Mouse (Mus musculus) spleen, postnatal 36 days (tissue): ENCODE measurements at regions not wholly inside any gene's neighbourhood (a gene's known extent, or its start where the extent isn't known, plus 50 kb on each side); places are given as distances from the start of the nearest gene placed in this dataset.

ENCODE experiments used
- DNase-seq, 2 experiments: peaks; one replicate each; pipeline ENCODE4 v3.0.0; 2022; ENCODE audit warnings: low spot score in 2 of 2, mixed read lengths in 1 of 2

DNA sequence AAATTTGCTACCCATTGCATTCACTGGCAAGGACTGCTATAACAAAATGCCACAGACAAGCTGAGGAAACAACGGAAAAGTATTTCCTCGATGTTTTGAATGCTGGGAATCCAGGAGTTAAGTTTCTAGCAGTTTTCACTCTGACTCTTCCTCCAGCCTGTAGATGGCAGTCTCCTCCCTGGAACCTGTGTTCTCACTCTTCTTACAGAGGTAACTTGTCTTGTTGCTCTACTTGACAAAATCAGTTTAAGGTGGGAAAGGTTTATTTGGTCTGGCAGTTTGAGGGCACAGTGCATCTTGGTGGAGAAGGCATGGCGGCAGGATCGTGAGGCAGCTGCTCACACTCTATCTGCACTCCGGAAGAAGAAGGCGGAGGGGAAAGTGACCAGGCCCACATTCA, 181.3 kb upstream of the Nckap5 start:
- no peak for DNase-seq

DNA sequence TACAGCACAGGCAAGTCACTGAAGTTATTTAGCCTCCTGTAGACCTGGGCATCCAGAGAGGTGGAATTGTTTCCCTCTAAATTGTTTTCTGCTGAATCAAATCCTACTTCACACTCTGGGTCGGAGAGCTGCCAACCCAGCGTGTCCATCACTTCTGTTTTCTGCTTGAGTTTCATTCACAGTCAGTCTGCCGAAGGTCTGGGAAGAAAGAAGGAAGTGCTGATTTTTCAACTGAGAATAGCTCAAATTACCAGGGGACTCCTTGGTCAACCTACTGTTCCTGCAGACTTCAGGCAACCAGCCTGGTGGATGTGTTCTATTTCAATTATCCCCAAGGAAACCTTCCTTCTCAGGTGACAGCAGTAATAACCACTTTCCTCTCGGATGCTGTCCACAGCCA, 179.1 kb upstream of the Nckap5 start:
- DNase-seq, result no peak

- DNase-seq, result no peak
Measured at GRCm38 (mm10) chr1:127001700-127002099, 171.1 kb upstream of the Nckap5 start.

- DNase-seq, result no peak
Measured at GRCm38 (mm10) chr1:126993061-126993640, 162.6 kb upstream of the Nckap5 start.

DNA sequence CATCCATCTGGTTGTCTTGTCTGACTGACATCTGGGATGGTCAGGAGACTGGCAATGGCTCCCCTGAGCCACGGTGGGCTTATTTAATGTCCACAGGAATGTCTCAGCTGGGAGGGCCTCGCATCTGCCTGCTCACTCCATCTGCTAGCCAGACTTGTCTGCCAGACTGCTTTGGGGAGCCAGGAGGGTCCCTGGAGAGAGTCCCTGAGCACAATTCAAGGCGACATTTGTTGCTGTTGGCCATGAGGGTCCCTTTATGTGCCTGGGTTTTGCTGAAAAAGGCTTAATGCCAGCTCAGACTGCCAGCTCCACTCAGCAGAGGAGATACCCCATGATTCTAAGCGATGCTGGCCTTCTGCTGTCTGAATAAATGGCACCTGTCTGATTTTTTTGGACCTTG, 161.8 kb upstream of the Nckap5 start:
- DNase-seq, result no peak

DNA sequence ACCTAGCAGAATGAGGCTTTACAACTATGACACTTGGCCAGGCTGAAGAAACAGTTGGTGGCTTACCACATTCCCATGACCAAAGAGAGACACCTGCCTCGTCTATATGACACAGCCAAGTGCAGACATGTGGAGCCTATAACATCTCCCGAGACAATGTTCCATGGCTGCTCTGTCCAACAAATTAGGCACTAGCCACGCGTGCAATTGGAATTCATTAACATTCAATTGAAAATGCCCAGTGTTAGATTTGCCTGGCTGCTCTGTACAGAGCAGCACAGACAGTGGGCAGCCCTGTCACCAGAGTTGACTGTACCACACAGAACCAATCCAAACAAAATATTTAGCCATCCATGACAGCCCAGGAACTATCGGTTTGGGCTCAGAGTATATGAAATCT, 152.2 kb upstream of the Nckap5 start:
- no peak for DNase-seq

DNA sequence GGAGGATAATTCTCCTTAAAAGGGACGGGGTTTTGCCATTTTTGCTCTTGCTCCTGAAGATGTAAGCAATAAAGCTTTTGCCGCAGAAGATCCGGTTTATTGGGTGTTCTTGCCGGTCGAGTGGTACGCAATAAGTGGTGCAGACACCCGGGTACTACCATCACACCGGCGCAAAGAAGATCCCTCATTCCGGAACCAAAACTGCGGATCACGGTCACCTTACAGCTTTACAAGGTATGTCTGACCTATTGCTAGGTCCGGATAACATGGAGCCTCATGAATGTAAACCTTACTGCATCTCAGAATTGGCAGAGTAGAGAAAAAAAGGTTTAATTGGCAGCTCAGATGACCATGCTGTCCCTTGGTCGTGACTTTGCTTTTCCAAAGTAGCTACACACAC, 149.7 kb upstream of the Nckap5 start:
- no peak for DNase-seq

DNA sequence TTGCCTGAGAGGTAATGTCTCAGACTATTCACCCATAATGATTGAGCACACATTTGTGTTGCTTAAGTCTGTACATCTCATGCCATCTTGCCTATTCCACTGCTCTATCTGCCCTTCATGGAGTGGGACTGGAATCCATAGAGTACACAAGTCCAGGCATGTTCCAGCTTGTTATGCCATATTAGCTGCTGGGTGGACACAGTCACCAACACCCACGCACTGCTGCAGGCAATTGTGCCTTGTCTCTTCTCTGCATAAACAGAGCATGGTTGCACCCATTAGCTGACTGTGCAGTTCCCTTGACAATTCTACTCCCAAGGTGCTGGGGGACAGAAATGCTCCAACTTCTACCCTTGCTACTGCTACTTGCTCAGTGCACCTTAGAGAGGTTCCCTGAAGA, 143.3 kb upstream of the Nckap5 start:
- DNase-seq, result no peak

DNA sequence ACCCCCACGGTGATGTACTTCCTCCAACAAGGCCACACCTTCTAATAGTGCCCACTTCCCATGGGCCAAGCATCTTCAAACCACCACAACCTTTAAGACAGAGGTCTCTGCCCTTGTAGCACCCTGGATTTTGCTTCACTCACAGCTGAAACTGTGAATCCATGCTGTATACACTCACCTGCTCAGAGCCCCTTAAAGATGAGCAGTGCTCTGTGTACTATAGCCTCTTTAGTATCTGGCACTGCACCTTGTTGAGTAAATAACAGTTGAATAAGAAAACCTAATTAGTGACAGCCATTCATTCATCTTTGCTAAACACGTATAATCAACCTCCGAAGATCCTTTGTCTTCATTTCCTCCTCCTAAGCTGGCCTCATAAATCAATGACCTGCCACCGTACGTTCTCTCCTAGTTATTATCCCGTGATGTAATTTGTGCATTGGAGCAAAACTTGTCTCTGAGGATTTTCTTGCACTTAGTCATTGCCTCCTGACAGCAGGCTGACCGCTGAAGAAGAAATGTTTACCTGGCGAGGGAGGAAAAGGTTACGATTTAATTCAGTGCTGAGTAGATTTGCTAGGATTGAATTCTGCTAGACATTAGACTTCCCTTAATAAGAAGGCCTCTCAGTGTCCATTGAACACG, 141.3 kb upstream of the Nckap5 start:
- no peak for DNase-seq

GRCm38 (mm10) chr1:126971118-126971517, 140.5 kb upstream of the Nckap5 start:
- no peak for DNase-seq

- DNase-seq, result no peak
Measured at GRCm38 (mm10) chr1:126966394-126966793, 135.8 kb upstream of the Nckap5 start.

DNA sequence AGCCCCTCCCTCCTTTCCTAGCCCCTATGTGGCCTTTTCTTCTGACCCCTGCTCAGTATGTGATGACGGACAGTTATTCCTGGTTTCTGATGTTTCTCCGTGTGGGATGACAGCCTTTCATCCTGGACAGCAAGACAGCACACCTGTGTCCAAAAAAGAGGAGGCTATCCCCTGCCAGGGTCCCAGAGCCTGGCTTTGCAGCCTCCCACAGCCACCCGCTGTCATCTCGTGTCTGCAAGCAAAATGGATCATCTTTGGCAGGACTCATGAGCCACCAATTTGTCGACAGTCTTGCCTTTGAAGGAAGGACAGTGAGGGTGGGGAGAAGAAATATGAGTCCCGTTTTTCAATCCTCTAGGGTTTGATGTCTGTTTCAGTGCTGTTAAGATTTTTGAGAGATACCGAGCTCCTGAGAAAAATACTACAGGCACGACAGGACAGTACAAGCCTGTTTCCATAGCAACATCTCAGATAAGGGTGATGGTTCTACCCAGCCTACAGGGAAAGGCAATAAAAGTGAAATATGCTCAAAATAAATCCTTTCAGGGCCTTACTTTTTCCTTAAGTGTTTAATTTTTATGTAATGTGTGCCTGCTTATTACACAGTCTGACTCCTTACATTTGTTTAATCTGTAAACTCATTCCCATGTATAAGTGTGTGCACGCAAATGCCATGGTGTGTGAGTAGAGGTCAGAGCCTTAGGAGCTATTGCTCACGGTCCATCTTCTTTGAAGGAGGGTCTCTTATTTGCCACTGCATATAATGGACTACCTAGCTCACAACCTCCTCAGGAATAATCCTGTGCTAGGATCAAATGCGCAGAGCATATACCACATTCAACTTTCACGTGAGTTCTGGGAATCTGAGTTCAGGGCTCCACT, 125.5 kb upstream of the Nckap5 start:
- DNase-seq, result no peak

DNA sequence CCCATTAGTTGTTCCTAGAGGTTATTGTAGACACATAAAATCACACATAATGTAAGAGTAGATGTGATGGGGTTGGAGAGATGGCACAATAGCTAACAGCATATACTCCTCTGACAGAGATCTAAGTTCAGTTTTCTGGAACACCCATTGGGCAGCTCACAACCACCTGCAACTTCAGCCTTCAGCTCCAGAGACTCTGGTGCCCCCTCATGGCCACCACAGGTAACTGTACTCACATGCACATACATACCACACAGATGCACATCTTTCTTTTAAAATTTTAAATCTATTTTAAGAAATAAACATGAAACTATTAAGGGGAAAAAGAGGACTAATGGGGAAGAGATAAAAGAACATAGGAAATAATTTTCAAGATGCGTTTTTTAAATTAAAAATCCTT, 117.3 kb upstream of the Nckap5 start:
- no peak for DNase-seq

- DNase-seq, result no peak
Measured at GRCm38 (mm10) chr1:126932658-126933057, 102.1 kb upstream of the Nckap5 start.

- DNase-seq, result peak; percentile 6 to 23
Measured at GRCm38 (mm10) chr1:126931754-126932153, 101.2 kb upstream of the Nckap5 start.

DNA sequence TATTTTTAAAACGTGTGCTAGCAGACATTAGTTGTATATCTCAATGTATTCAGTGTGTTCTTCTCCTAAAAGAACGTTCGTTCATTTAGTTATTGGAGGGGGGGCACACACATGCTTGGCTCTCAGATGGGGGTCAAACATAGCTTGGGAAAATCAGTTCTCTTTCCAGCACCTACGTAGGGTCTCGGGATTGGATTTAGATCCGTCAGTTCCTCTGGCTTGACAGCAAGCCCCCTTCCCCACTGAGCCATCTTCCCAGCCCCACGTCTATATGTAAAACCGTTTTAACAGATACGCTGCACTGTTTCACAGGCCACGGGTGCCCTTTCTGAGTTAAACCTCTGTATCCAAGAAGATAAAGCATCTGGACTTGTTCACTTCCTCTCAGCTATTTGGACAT, 100.5 kb upstream of the Nckap5 start:
- DNase-seq, result no peak

- DNase-seq, result no peak
Measured at GRCm38 (mm10) chr1:126930611-126931010, 100.0 kb upstream of the Nckap5 start.

- no peak for DNase-seq
Measured at GRCm38 (mm10) chr1:126929666-126930065, 99.1 kb upstream of the Nckap5 start.

- DNase-seq, result no peak
Measured at GRCm38 (mm10) chr1:126928186-126928585, 97.6 kb upstream of the Nckap5 start.

DNA sequence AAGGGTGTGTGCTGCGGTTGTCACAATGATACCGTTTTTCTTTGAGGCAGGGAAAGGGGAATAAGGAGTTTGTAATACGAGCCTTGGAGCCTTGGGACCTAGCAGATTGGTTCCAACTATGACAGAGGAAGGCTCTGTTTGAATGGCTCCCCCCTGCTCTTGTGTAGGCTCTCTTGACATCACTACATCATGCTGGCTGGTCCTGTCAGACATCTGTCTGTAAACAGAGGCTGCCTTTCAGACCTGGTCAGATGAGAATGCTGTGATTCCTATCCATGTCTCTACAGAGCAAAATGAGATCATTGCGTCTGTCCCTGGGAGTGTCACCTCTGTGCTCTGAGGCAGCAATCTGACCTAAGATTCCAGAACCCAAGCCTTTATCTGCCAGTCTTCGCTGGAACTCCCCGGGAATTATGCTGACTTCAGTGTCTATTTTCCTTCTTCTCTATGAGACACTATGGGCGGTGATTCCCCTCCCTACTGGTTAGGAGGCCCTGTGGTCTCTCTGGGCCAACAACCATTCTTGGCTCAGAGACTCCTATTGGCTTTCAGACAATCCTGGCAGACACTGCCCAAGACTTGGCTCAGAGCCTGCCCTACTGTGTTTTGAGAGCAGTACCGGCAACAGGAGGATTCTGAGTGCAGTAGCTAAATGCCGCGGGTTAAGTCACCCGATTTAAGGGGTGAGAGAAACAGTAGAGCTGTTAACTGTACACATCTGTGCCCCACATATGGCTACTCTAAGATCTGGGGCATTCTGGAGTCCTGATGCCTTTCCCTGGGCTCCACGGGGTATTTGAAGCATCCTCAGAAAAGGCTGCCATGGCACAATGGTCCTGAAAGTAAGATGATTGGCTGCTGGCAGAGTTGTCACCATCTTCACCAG, 94.8 kb upstream of the Nckap5 start:
- no peak for DNase-seq

GRCm38 (mm10) chr1:126923981-126924380, 93.4 kb upstream of the Nckap5 start:
- DNase-seq, result no peak

DNA sequence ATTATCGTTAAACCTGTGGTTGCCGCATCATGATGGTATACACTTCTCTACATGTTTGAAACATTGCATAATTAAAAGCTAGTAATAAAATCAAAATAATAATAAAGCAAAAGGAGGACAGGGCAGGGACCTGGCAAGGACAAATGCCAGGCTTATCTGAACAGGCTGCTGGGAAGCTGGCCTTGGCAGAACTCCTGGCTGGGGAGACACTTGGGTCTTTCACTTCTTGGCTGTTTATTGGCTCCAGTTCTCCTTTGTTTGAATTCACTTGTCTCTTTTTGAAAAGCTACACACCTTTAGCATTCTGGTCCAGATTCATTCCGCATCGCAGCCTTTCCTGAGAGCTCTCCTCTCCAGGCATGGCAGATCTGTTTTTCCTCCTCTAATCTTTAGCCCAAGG, 91.6 kb upstream of the Nckap5 start:
- DNase-seq, result no peak
